Mouse (Mus musculus): ENCODE data around the gene Plxnc1. TPM values are rescaled to one million over a fixed set of nuclear protein-coding genes. Genes with fewer than 3 reads are reported as not detected.

The Plxnc1 gene
- 17.1 TPM for polyA plus RNA-seq (2015; fragmentation: Illumina TruSeq; extraction: RNeasy Lipid Tissue Mini Kit (QIAGEN cat#74804); ENCODE audit: low read depth, low replicate concordance)

DNA sequence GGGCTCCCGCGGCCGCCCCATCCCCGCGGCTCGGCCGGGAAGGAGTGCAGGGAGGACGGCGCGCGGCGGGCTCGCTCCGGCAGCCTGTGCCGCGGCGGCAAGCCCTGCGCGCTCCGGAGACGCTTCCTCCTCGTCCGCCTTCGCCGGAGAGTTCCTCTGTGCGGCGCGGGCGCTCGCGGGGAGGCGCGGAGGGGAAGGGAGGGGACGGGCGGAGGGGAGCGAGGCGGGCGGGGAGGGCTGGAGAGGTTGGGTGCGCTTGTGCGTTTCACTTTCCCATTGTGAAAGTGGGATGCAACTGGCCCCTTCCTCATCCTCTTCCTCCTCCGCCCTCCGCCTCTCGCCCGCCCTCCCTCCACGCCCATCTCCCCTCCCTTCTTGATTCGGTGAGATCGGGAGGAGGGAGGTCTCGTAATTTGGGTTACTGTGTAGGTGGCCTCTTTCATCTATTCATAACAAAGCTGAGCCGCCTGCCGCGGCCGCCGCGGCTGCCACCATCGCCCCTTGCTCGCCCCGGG is at the start of gene Plxnc1:
Plxnc1 (minus strand) TSS at position 145 of the 515 bp plus-strand sequence.

All from brain, adult 10 weeks (tissue).